Mouse (Mus musculus) olfactory bulb, adult 2 months (tissue): Measurements from ENCODE around the gene Sars. TPM values are rescaled to one million over a fixed set of nuclear protein-coding genes. Genes with fewer than 3 reads are reported as not detected.
A peak's percentile ranks its signal among the peaks of the same experiment; 100 is the strongest.

ENCODE experiments used
- H3K27ac ChIP-seq: fragments of 200-500 bp; 2 replicates; pipeline ENCODE4 v1.5.1; 2012; ENCODE audit warnings: low read depth, low read length; ENCODE audit not compliant: insufficient read depth
- H3K4me1 ChIP-seq: fragments of 200-500 bp; 2 replicates; pipeline ENCODE4 v1.6.1; 2012; ENCODE audit warnings: low read length; ENCODE audit not compliant: control insufficient read depth, insufficient read depth
- H3K4me3 ChIP-seq: fragments of 200-500 bp; 2 replicates; pipeline ENCODE4 v1.5.1; 2012; ENCODE audit warnings: mild to moderate bottlenecking, low read depth, low read length, moderate library complexity; ENCODE audit not compliant: insufficient read depth
- CTCF ChIP-seq: fragments of 200-500 bp; IDR thresholded peaks from 2 replicates; pipeline ENCODE4 v1.5.1; 2012; ENCODE audit warnings: low read depth, mild to moderate bottlenecking, low read length, moderate library complexity; ENCODE audit not compliant: insufficient read depth
- POLR2A ChIP-seq: fragments of 200-500 bp; IDR thresholded peaks from 2 replicates; pipeline ENCODE4 v1.6.1; 2012; ENCODE audit warnings: mild to moderate bottlenecking, low read depth, low read length, moderate library complexity; ENCODE audit not compliant: insufficient read depth
- WGBS: fragments of 180-500 bp; shearing (Covaris S2); methylation state at CpG from one replicate; pipeline ENCODE4 v1.1.7; 2018; 5-methylcytosine and 5-hydroxymethylcytosine counted together
- polyA plus RNA-seq: library from polyadenylated mRNA; stranded (reverse); fragments of >200 nt; gene quantifications from 2 replicates; pipeline ENCODE4 v1.2.4, GENCODE M21; 2012; ENCODE audit warnings: low replicate concordance; ENCODE audit not compliant: missing spikeins, insufficient read depth, insufficient read length

The Sars gene
- polyA plus RNA-seq = 343 TPM in 1 of 2 replicates, not detected in the other

GRCm38 (mm10) chr3:108444698-108445365, at the start of gene Sars:
Sars (minus strand) TSS chr3:108445209.
- Histone ChIP-seq H3K4me1 (peaks cover 4% of the 10 kb centered on the region; the same call in 1 of the 2 replicates), H3K27ac (peak within 1 kb of the TSS; percentile 48), H3K4me3 (peak within 1 kb of the TSS; percentile 67)
- peak; percentile 59 for TF ChIP-seq POLR2A
- no peak; the same call in 1 of the 2 replicates for TF ChIP-seq CTCF
- under 1% methylated on average over 41 of the region's 41 CpGs for WGBS

DNA sequence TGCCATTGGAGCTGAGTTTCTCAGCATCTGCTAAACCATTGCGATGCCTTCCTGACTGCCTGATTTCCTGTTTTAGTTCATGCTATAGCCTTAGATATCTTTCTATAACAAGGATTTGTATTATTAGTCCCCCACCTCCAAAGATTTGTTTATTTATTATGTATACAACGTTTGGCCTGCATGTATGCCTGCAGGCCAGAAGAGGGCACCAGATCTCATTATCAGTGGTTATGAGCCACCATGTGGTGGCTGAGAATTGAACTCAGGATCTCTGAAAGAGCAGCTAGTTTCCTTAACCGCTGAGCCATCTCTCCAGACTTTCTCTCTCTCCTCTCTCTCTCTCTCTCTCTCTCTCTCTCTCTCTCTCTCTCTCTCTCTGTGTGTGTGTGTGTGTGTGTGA, 45.0 kb upstream of the Sars start:
- TF ChIP-seq CTCF = no peak
- no peak for TF ChIP-seq POLR2A
- Histone ChIP-seq H3K4me3 (no peak overlapping the region), H3K4me1 (0 out of 2 replicates have a peak, but pooled peaks cover 2% of the 10 kb centered on the region), H3K27ac (no peak overlapping the region)
- WGBS = 54% methylated on average over 3 of the region's 3 CpGs

DNA sequence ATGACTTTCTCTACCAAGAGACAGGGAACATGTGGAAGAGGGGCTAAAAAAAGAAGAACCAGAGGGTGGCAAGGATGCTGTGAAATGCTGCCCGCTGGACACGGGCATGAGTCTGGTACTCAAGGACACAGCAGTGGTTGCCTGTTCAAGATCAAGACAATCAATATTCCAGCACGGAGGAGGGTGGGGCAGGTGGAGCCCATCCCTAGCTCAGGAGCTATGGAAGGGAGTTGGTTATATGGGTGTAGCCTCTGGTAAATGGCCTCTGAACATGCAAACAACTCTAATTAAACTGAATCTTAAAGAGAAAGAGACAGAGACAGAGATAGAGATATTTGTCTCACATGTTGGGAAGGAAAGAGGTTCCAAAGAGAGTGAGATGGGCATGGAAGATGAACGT, 39.7 kb upstream of the Sars start:
- TF ChIP-seq POLR2A (no peak), CTCF (no peak)
- WGBS = 92% methylated on average over 4 of the region's 4 CpGs
- no peak overlapping the region for H3K4me3 ChIP-seq

GRCm38 (mm10) chr3:108478800-108479199, 33.8 kb upstream of the Sars start:
- 51% methylated on average over 4 of the region's 4 CpGs for WGBS
- Histone ChIP-seq H3K27ac (no peak overlapping the region), H3K4me1 (no peaks in the 10 kb centered on the region), H3K4me3 (no peak overlapping the region)
- no peak for TF ChIP-seq CTCF
- no peak for TF ChIP-seq POLR2A

More for the DNA sequence above, 39.7 kb upstream of the Sars start:
- Histone ChIP-seq H3K4me1 (no peaks in the 10 kb centered on the region), H3K27ac (no peak overlapping the region)

DNA sequence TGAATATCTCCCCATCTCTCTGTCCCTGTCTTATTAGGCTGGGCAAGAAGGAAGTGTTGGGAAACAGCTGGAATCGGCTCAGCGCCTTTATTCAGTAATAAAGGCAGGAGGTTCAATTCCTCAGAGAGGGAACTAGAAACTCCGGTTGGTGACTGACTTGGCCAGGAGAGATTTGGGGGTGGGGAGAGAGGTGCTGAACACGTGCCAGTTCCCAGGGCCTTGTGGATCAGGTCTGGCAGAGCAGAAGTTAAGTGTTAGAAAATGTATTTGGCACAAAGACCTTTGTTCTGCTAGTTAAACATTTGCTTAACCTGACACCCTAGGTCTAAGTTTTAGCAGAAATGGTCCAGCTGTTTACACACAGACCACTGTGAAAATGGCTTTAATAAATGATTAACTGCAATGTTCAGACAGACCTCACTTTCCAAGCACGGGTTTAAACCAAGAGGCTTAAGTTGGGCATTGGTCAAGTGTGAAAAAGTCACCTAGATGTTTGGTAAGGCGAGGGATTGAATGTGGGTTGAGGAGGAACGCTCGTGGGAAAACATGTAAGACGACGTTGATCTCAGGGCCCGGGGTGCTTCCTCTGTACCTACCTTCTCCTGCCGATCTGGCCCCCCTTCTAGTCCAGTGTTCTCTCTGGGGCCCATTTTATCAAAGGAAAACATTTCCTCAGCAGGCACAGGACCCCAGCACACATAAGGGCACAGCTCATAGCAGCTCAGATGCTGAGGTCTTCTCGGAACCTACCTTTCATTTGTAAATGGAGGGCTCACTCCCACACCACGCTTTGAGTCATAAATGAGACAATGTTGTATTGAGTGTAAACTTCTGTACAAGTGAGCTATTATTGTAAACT, 32.0 kb upstream of the Sars start:
- no peaks in the 10 kb centered on the region for H3K4me1 ChIP-seq
- WGBS = 73% methylated on average over 14 of the region's 14 CpGs
- TF ChIP-seq CTCF = no peak
- TF ChIP-seq POLR2A = no peak
- no peak overlapping the region for H3K27ac ChIP-seq
- no peak overlapping the region for H3K4me3 ChIP-seq

DNA sequence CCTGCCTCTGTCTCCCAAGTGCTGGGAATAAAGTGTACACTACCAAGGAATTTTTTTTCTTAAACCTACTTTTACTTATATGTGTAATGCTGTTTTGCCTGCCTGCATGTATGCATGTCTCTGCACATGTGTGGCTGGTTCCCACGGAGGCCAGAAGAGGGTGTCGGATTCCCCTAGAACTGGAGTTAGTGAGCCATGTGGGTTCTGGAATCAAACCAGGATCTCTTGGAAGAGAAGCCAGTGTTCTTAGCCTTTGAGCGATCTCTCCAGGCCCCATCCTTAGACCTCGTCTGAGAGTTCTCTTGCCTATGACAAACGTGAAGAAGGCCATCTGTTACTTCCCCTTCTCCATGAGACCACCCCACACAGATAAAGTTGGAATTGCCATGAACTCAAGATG, 30.5 kb upstream of the Sars start:
- 79% methylated on average over 5 of the region's 5 CpGs for WGBS
- no peak overlapping the region for H3K27ac ChIP-seq
- no peaks in the 10 kb centered on the region for H3K4me1 ChIP-seq
- no peak overlapping the region for H3K4me3 ChIP-seq
- TF ChIP-seq CTCF (no peak), POLR2A (no peak)

DNA sequence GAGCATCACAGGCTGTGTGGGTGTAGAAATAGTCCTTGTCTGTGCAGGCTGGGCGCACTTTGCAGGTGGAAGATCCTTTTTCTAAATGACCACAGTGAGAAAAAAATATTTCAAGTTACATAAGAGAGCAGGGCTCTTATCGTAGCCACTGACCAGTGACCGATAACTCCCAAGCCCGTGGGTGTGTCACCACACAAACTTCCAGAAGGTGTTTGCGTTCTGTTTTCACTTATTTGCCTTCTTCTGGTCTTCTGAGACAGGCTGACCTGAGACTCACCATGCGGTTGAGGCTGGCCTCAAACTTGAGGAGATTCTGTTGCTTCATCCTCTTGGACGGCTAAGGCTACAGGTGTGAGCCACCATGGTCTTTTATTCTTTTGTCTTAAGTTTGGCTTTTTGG, 30.0 kb upstream of the Sars start:
- WGBS = 95% methylated on average over 7 of the region's 7 CpGs
- TF ChIP-seq CTCF = no peak
- no peak for TF ChIP-seq POLR2A
- no peaks in the 10 kb centered on the region for H3K4me1 ChIP-seq
- H3K4me3 ChIP-seq = no peak overlapping the region
- H3K27ac ChIP-seq = no peak overlapping the region

- TF ChIP-seq POLR2A (no peak), CTCF (no peak)
- no peaks in the 10 kb centered on the region for H3K4me1 ChIP-seq
- WGBS = 77% methylated on average over 8 of the region's 8 CpGs
Observed at GRCm38 (mm10) chr3:108467760-108468159, 22.8 kb upstream of the Sars start.

DNA sequence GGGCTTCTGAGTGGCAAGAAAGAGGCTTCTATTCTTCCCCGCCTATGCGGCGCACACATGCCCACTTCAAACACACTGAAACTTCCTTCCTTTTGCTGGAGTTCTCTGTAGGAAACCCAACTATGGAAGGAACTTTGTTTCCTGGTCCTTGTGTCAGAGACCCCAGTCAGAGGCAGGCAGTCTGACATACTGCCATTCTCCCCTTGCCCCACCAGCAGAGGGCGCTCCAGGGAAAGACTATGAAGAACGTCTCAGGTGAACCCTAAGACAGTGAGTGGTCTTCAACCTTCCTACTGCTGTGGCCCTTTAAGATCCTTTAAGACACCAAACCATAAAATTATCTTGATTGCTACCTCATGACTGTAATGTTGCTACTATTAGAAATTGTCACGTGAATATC, 21.4 kb upstream of the Sars start:
- no peak overlapping the region for H3K4me3 ChIP-seq
- TF ChIP-seq POLR2A = no peak
- TF ChIP-seq CTCF = peak; percentile 52
- H3K4me1 ChIP-seq = no peaks in the 10 kb centered on the region
- WGBS = 76% methylated on average over 6 of the region's 6 CpGs
- no peak overlapping the region for H3K27ac ChIP-seq

More at GRCm38 (mm10) chr3:108467760-108468159, 22.8 kb upstream of the Sars start:
- H3K27ac ChIP-seq = no peak overlapping the region
- H3K4me3 ChIP-seq = no peak overlapping the region

- WGBS = 42% methylated on average over 10 of the region's 10 CpGs
- Histone ChIP-seq H3K4me1 (no peaks in the 10 kb centered on the region), H3K27ac (no peak overlapping the region), H3K4me3 (no peak overlapping the region)
- TF ChIP-seq POLR2A = no peak
- TF ChIP-seq CTCF = no peak
Observed at GRCm38 (mm10) chr3:108458866-108459265, 13.9 kb upstream of the Sars start.
